Mouse (Mus musculus) ES-E14 (cell line): ENCODE results near the gene Zfp872.

Experiments used
- CHD2 ChIP-seq: IDR thresholded peaks from 2 replicates; pipeline ENCODE4 v1.6.1; 2014; ENCODE audit warnings: mild to moderate bottlenecking, low read depth, low read length, inconsistent platforms
- HCFC1 ChIP-seq: IDR thresholded peaks from 2 replicates; pipeline ENCODE4 v1.6.1; 2012; ENCODE audit warnings: low read length, inconsistent platforms, borderline replicate concordance; ENCODE audit not compliant: insufficient read depth
- MAFK ChIP-seq: IDR thresholded peaks from 2 replicates; pipeline ENCODE4 v1.6.1; 2014; ENCODE audit warnings: mild to moderate bottlenecking, low read depth, low read length, inconsistent platforms; ENCODE audit not compliant: insufficient read depth
- ZNF384 ChIP-seq: IDR thresholded peaks from 2 replicates; pipeline ENCODE4 v1.6.1; 2012; ENCODE audit warnings: low read depth, low read length, inconsistent platforms

- TF ChIP-seq HCFC1 (no peak), CHD2 (no peak), MAFK (no peak), ZNF384 (no peak)
These were observed 32.3 kb upstream of the Zfp872 start for GRCm38 (mm10) chr9:22155614-22156013.
